Mouse (Mus musculus): Measurements from ENCODE around the gene Fam173a.

DNA sequence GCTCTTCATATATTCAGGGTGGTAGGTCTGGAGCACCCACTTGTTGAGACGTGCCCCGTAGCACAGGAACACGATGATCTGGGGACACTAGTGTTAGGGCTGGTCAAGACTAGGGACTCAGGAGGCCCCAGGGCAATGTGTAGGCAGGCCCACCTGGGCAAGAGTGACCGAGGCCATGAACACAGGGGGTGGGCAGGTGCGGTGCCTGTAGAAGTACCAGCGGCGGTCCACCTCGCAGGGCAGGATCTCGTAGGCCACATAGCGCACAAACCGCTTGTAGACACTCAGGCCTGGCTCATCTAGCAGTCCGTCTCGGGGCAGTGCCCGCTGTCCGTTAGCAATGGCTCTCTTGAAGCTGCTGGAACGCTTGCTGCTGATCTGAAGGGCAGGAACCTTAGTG is 43.1 kb upstream of the Fam173a start:
- TF ChIP-seq CTCF (conservative IDR thresholded peaks at IDR 0.05; ENCODE audit: low read length) (no peak), NANOG (IDR thresholded peaks at IDR 0.05; ENCODE audit: borderline replicate concordance, low read length) (no peak)
